Mouse (Mus musculus): ENCODE data around the gene 2210010C04Rik.
A peak's percentile ranks its signal among the peaks of the same experiment; 100 is the strongest.

DNA sequence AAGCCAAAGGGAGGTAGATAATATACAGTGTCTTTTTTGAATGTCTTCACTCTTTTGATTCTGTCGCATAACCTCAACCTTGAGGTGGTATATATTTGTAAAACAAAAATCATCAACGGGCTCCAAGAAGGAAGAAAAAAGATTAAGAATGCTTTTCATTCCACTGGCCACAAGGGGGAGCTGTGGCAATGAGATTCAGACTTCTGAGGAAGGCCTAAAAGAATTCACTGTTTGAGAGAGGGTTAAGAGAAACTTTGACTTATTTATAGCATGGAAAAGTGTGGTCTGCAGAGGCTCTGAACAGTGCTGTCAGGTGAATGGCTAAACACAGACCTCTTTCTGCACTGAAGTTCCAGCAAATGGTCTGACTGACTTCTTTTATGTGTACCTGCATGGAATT lies 20.3 kb upstream of the 2210010C04Rik start:
- TF ChIP-seq POLR2A (IDR thresholded peaks at IDR 0.05; ENCODE audit: low read depth, low read length) = no peak
- peak; percentile 11; the same call in 1 of the 2 replicates for TF ChIP-seq CTCF (IDR thresholded peaks at IDR 0.05; ENCODE audit: extremely low read depth, insufficient read depth, insufficient read length, insufficient replicate concordance)

All from spleen, adult 2 months (tissue).